Mouse (Mus musculus): ENCODE measurements around the gene Ebf3. TPM values are rescaled to one million over a fixed set of nuclear protein-coding genes. Genes with fewer than 3 reads are reported as not detected.
A peak's percentile ranks its signal among the peaks of the same experiment; 100 is the strongest.

Gene Ebf3
- polyA plus RNA-seq (2015; fragmentation: Nextera tagmentation; extraction: Ambion mirVana), result not detected in 2 replicates

GRCm38 (mm10) chr7:137313904-137314691 lies at the start of gene Ebf3:
TSS of gene Ebf3 (minus strand) at chr7:137314445.
- peak within 1 kb of the TSS; percentile 52 for H3K4me3 ChIP-seq (ENCODE audit: low read depth, low read length)
- H3K9ac ChIP-seq (ENCODE audit: low read depth, low read length), result no peak within 1 kb of the TSS
- WGBS (ENCODE audit: insufficient replicate concordance), result under 1% methylated on average over 116 of the region's 127 CpGs
- ATAC-seq (ENCODE audit: low read depth), result peak; percentile 75
- peaks cover 100% of the 10 kb centered on the region for H3K27me3 ChIP-seq (ENCODE audit: control insufficient read depth, insufficient read depth, low read depth, low read length)
- H3K4me2 ChIP-seq (ENCODE audit: low read depth, low read length), result peak within 1 kb of the TSS; percentile 72
- no peaks in the 10 kb centered on the region for H3K36me3 ChIP-seq (ENCODE audit: control insufficient read depth, insufficient read depth)
- no peak within 1 kb of the TSS for H3K27ac ChIP-seq (ENCODE audit: low read length)
- no peaks in the 10 kb centered on the region for H3K9me3 ChIP-seq (replicated peaks; ENCODE audit: control insufficient read depth, low read length)
- H3K4me1 ChIP-seq (ENCODE audit: control insufficient read depth, low read depth, low read length), result peaks cover 2% of the 10 kb centered on the region

GRCm38 (mm10) chr7:137346860-137347259 lies 32.6 kb upstream of the Ebf3 start:
- 60% methylated on average over 7 of the region's 7 CpGs for WGBS (ENCODE audit: insufficient replicate concordance)
- Histone ChIP-seq H3K27me3 (ENCODE audit: control insufficient read depth, insufficient read depth, low read depth, low read length) (no peaks in the 10 kb centered on the region), H3K9ac (ENCODE audit: low read depth, low read length) (no peak overlapping the region), H3K9me3 (replicated peaks; ENCODE audit: control insufficient read depth, low read length) (no peaks in the 10 kb centered on the region), H3K4me2 (ENCODE audit: low read depth, low read length) (no peak overlapping the region), H3K4me3 (ENCODE audit: low read depth, low read length) (no peak overlapping the region), H3K27ac (ENCODE audit: low read length) (no peak overlapping the region), H3K4me1 (ENCODE audit: control insufficient read depth, low read depth, low read length) (no peaks in the 10 kb centered on the region), H3K36me3 (ENCODE audit: control insufficient read depth, insufficient read depth) (no peaks in the 10 kb centered on the region)
- no peak for ATAC-seq (ENCODE audit: low read depth)

- Histone ChIP-seq H3K4me1 (ENCODE audit: control insufficient read depth, low read depth, low read length) (no peaks in the 10 kb centered on the region), H3K27ac (ENCODE audit: low read length) (no peak overlapping the region), H3K4me3 (ENCODE audit: low read depth, low read length) (no peak overlapping the region), H3K4me2 (ENCODE audit: low read depth, low read length) (no peak overlapping the region), H3K9ac (ENCODE audit: low read depth, low read length) (no peak overlapping the region), H3K9me3 (replicated peaks; ENCODE audit: control insufficient read depth, low read length) (no peaks in the 10 kb centered on the region), H3K36me3 (ENCODE audit: control insufficient read depth, insufficient read depth) (no peaks in the 10 kb centered on the region), H3K27me3 (ENCODE audit: control insufficient read depth, insufficient read depth, low read depth, low read length) (no peaks in the 10 kb centered on the region)
- ATAC-seq (ENCODE audit: low read depth), result no peak
- WGBS (ENCODE audit: insufficient replicate concordance), result 61% methylated on average over 10 of the region's 10 CpGs
These were observed 31.8 kb upstream of the Ebf3 start for GRCm38 (mm10) chr7:137346068-137346467.

- no peaks in the 10 kb centered on the region for H3K9me3 ChIP-seq (replicated peaks; ENCODE audit: control insufficient read depth, low read length)
- no peak overlapping the region for H3K4me3 ChIP-seq (ENCODE audit: low read depth, low read length)
- no peaks in the 10 kb centered on the region for H3K36me3 ChIP-seq (ENCODE audit: control insufficient read depth, insufficient read depth)
- H3K4me1 ChIP-seq (ENCODE audit: control insufficient read depth, low read depth, low read length), result no peaks in the 10 kb centered on the region
- no peaks in the 10 kb centered on the region; the same call in 1 of the 2 replicates for H3K27me3 ChIP-seq (ENCODE audit: control insufficient read depth, insufficient read depth, low read depth, low read length)
- no peak for ATAC-seq (ENCODE audit: low read depth)
- WGBS (ENCODE audit: insufficient replicate concordance), result 43% methylated on average over 2 of the region's 2 CpGs
- no peak overlapping the region for H3K9ac ChIP-seq (ENCODE audit: low read depth, low read length)
- no peak overlapping the region for H3K27ac ChIP-seq (ENCODE audit: low read length)
- H3K4me2 ChIP-seq (ENCODE audit: low read depth, low read length), result no peak overlapping the region
These were observed 19.7 kb upstream of the Ebf3 start for GRCm38 (mm10) chr7:137333951-137334350.

GRCm38 (mm10) chr7:137322926-137323325 lies 8.7 kb upstream of the Ebf3 start:
- Histone ChIP-seq H3K9me3 (replicated peaks; ENCODE audit: control insufficient read depth, low read length) (no peaks in the 10 kb centered on the region), H3K4me3 (ENCODE audit: low read depth, low read length) (no peak overlapping the region), H3K4me1 (ENCODE audit: control insufficient read depth, low read depth, low read length) (no peaks in the 10 kb centered on the region; the same call in 1 of the 2 replicates), H3K27ac (ENCODE audit: low read length) (no peak overlapping the region), H3K9ac (ENCODE audit: low read depth, low read length) (no peak overlapping the region), H3K27me3 (ENCODE audit: control insufficient read depth, insufficient read depth, low read depth, low read length) (peaks cover 75% of the 10 kb centered on the region), H3K36me3 (ENCODE audit: control insufficient read depth, insufficient read depth) (no peaks in the 10 kb centered on the region), H3K4me2 (ENCODE audit: low read depth, low read length) (no peak overlapping the region)
- WGBS (ENCODE audit: insufficient replicate concordance), result 1% methylated on average over 21 of the region's 21 CpGs
- no peak for ATAC-seq (ENCODE audit: low read depth)

- no peaks in the 10 kb centered on the region for H3K36me3 ChIP-seq (ENCODE audit: control insufficient read depth, insufficient read depth)
- 2% methylated on average over 65 of the region's 72 CpGs for WGBS (ENCODE audit: insufficient replicate concordance)
- H3K9ac ChIP-seq (ENCODE audit: low read depth, low read length), result no peak overlapping the region
- no peaks in the 10 kb centered on the region for H3K9me3 ChIP-seq (replicated peaks; ENCODE audit: control insufficient read depth, low read length)
- H3K27me3 ChIP-seq (ENCODE audit: control insufficient read depth, insufficient read depth, low read depth, low read length), result peaks cover 82% of the 10 kb centered on the region
- ATAC-seq (ENCODE audit: low read depth), result no peak
- 0 out of 2 replicates have a peak overlapping the region, but pooled peaks have one; percentile 9 for H3K4me2 ChIP-seq (ENCODE audit: low read depth, low read length)
- no peak overlapping the region for H3K27ac ChIP-seq (ENCODE audit: low read length)
- no peak overlapping the region for H3K4me3 ChIP-seq (ENCODE audit: low read depth, low read length)
- H3K4me1 ChIP-seq (ENCODE audit: control insufficient read depth, low read depth, low read length), result no peaks in the 10 kb centered on the region; the same call in 1 of the 2 replicates
These were observed 7.9 kb upstream of the Ebf3 start for GRCm38 (mm10) chr7:137321961-137322784.

GRCm38 (mm10) chr7:137321141-137321813 lies 7.0 kb upstream of the Ebf3 start:
- Histone ChIP-seq H3K9me3 (replicated peaks; ENCODE audit: control insufficient read depth, low read length) (no peaks in the 10 kb centered on the region), H3K4me2 (ENCODE audit: low read depth, low read length) (no peak overlapping the region), H3K36me3 (ENCODE audit: control insufficient read depth, insufficient read depth) (no peaks in the 10 kb centered on the region), H3K9ac (ENCODE audit: low read depth, low read length) (no peak overlapping the region), H3K4me1 (ENCODE audit: control insufficient read depth, low read depth, low read length) (no peaks in the 10 kb centered on the region; the same call in 1 of the 2 replicates), H3K27me3 (ENCODE audit: control insufficient read depth, insufficient read depth, low read depth, low read length) (peaks cover 91% of the 10 kb centered on the region), H3K4me3 (ENCODE audit: low read depth, low read length) (no peak overlapping the region), H3K27ac (ENCODE audit: low read length) (no peak overlapping the region)
- WGBS (ENCODE audit: insufficient replicate concordance), result 1% methylated on average over 52 of the region's 52 CpGs
- ATAC-seq (ENCODE audit: low read depth), result no peak

GRCm38 (mm10) chr7:137320320-137320719 lies 6.1 kb upstream of the Ebf3 start:
- peaks cover 100% of the 10 kb centered on the region for H3K27me3 ChIP-seq (ENCODE audit: control insufficient read depth, insufficient read depth, low read depth, low read length)
- H3K9me3 ChIP-seq (replicated peaks; ENCODE audit: control insufficient read depth, low read length), result no peaks in the 10 kb centered on the region
- H3K9ac ChIP-seq (ENCODE audit: low read depth, low read length), result no peak overlapping the region
- WGBS (ENCODE audit: insufficient replicate concordance), result 4% methylated on average over 11 of the region's 11 CpGs
- no peaks in the 10 kb centered on the region; the same call in 1 of the 2 replicates for H3K4me1 ChIP-seq (ENCODE audit: control insufficient read depth, low read depth, low read length)
- H3K4me3 ChIP-seq (ENCODE audit: low read depth, low read length), result no peak overlapping the region
- H3K36me3 ChIP-seq (ENCODE audit: control insufficient read depth, insufficient read depth), result no peaks in the 10 kb centered on the region
- no peak for ATAC-seq (ENCODE audit: low read depth)
- H3K4me2 ChIP-seq (ENCODE audit: low read depth, low read length), result no peak overlapping the region
- no peak overlapping the region for H3K27ac ChIP-seq (ENCODE audit: low read length)
